Mouse (Mus musculus): ENCODE data around the gene Rnls. TPM values are rescaled to one million over a fixed set of nuclear protein-coding genes. Genes with fewer than 3 reads are reported as not detected.

Gene Rnls
- polyA plus RNA-seq (2015; fragmentation: Illumina TruSeq; extraction: RNeasy Lipid Tissue Mini Kit (QIAGEN cat#74804); ENCODE audit: low read depth, low replicate concordance): 1.00 TPM

DNA sequence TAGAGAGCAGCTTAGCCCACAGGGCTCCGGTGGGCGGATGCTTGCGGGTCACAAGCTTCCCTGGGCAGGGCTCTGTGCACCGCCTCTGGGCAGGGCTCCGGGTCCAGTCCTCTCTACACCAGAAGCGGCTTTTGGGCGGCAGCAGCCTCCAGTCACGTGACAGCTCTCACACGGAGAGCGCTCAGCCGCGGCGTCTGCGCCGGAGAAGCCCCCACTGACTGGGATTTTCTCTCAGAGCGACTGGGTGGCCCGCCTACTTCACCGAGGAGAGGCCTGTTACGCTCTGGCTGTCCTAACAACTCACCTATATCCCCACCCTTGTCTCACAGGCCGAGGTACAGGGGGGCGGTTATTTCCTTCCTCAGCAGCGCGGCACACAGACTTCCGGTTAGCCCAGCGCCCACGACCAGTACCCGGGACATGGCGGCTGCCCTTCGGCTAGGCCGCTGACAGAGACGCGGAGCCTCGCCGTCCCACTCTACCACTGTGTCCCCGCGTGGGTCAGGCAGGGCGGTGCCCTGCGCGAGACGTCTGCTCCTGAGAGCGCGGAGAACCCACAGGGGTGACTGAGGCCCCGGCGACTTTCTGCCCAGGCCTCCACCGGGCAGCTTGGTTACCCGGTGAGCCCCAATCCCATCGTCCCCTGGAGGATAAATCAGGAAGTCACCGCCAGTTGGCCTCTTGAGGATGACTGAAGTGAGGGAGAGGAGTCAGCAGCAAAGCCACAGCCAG, at the start of gene Rnls:
Gene Rnls (minus strand): TSS at position 645 of the 732 bp plus-strand sequence.

Other genes with a start within 250 kb of the Rnls start
- gene Lipo4, start 125.5 kb upstream of the Rnls start, polyA plus RNA-seq (2015; fragmentation: Illumina TruSeq; extraction: RNeasy Lipid Tissue Mini Kit (QIAGEN cat#74804); ENCODE audit: low read depth, low replicate concordance): not detected
- not detected for gene Gm8978, start 233.0 kb upstream of the Rnls start, polyA plus RNA-seq (2015; fragmentation: Illumina TruSeq; extraction: RNeasy Lipid Tissue Mini Kit (QIAGEN cat#74804); ENCODE audit: low read depth, low replicate concordance)

Data from brain, adult 10 weeks (tissue).